Mouse (Mus musculus) A20 (cell line): ENCODE results near the gene Psme2.

Source experiments
- DNase-seq: peaks from one replicate; pipeline ENCODE4 v3.0.0-alpha.2; 2011; ENCODE audit warnings: low read depth, low spot score

Gene Psme2

GRCm38 (mm10) chr14:55596036-55596690 lies 5.2 kb upstream of the Psme2 start:
- DNase-seq: no peak

GRCm38 (mm10) chr14:55592226-55592625 lies 1.3 kb upstream of the Psme2 start:
- DNase-seq: peak; percentile 50

GRCm38 (mm10) chr14:55591331-55591891 lies 498 bp upstream of the Psme2 start, which contains the start of gene Rnf31:
TSS of gene Rnf31 (plus strand) at chr14:55591708.
- peak; percentile 96 for DNase-seq

GRCm38 (mm10) chr14:55589771-55590448 lies 1.0 kb downstream of the Psme2 start:
- DNase-seq: peak; percentile 75

- no peak for DNase-seq
Observed at GRCm38 (mm10) chr14:55589271-55589670, 1.6 kb downstream of the Psme2 start.

- DNase-seq: peak; percentile 33
Observed at GRCm38 (mm10) chr14:55586149-55586548, 4.8 kb downstream of the Psme2 start.

- no peak for DNase-seq
Observed at GRCm38 (mm10) chr14:55585566-55585960, 5.3 kb downstream of the Psme2 start.

- peak; percentile 91 for DNase-seq
Observed at GRCm38 (mm10) chr14:55584702-55585565, 6.0 kb downstream of the Psme2 start, which contains the start of gene Emc9. TSS of gene Emc9 (minus strand) at chr14:55585302.

- DNase-seq: peak; percentile 35
Observed at GRCm38 (mm10) chr14:55584303-55584701, 6.6 kb downstream of the Psme2 start.

- peak; percentile 47 for DNase-seq
Observed at GRCm38 (mm10) chr14:55581981-55582681, 8.8 kb downstream of the Psme2 start.

GRCm38 (mm10) chr14:55580731-55581130 lies 10.2 kb downstream of the Psme2 start:
- DNase-seq: no peak

GRCm38 (mm10) chr14:55579511-55580496 lies 11.1 kb downstream of the Psme2 start:
- no peak for DNase-seq

- DNase-seq: peak; percentile 82
Observed at GRCm38 (mm10) chr14:55578668-55579269, 12.1 kb downstream of the Psme2 start.

GRCm38 (mm10) chr14:55577871-55578667 lies 12.8 kb downstream of the Psme2 start, which contains the start of gene Psme1:
TSS of gene Psme1 (plus strand) at chr14:55578123.
- peak; percentile 92 for DNase-seq

GRCm38 (mm10) chr14:55576376-55576775 lies 14.5 kb downstream of the Psme2 start:
- DNase-seq: no peak

- DNase-seq: no peak
Observed at GRCm38 (mm10) chr14:55575711-55576110, 15.2 kb downstream of the Psme2 start.

- no peak for DNase-seq
Observed at GRCm38 (mm10) chr14:55575302-55575701, 15.6 kb downstream of the Psme2 start, which contains the start of gene Fitm1. TSS of gene Fitm1 (plus strand) at chr14:55575617.

- DNase-seq: no peak
Observed at GRCm38 (mm10) chr14:55571760-55572159, 19.2 kb downstream of the Psme2 start.
